Mouse (Mus musculus): ENCODE results near the gene Cdipt.

Cdipt gene

DNA sequence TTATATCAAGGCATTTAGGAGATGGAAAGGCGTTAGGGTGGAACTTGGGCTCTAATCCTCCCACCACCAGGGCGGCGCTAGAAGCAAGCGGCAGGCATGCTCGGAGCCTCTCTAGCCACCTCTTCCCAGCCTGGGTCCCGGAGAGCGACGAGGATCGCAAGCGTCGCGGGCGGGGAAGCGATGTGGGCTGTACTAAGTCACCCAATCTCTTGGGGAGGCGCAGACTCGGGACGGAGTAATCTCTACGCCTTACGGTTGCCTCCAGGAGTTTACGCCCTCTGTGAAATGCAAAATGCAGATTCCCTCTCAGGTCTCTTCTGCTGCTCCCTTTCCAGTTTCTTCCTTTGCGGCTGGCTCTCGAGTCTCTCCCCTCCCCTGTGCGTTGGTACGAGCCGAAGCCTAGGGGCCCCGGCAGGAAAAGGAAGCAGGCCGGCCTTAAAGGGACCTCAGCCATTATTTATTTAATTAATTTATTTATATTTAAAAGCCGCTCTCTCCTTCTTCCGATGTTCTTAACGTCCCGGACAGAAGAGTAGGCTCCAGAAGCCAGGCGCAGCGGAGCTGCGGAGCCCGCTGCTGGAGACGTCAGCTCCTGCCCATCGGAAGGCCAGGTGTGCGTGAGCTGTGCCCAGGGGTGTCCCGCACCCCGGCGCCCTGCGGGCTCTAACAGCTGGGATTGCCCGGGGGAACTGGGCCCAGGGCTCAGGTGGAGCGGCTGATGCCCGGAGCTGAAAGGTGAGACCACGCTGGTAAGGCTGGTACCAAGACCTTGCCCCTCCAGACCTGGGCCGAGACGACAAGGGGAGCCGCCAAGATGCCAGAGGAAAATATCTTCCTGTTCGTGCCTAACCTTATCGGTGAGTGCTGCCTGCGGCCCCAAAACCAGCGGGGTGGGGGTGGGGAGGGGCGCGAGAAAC is 494 bp downstream of the Cdipt start, which contains the start of gene Cdiptos:
Cdiptos (minus strand) TSS at position 149 of the 917 bp plus-strand sequence.
- DNase-seq (ENCODE audit: low spot score), result peak; percentile 93

DNA sequence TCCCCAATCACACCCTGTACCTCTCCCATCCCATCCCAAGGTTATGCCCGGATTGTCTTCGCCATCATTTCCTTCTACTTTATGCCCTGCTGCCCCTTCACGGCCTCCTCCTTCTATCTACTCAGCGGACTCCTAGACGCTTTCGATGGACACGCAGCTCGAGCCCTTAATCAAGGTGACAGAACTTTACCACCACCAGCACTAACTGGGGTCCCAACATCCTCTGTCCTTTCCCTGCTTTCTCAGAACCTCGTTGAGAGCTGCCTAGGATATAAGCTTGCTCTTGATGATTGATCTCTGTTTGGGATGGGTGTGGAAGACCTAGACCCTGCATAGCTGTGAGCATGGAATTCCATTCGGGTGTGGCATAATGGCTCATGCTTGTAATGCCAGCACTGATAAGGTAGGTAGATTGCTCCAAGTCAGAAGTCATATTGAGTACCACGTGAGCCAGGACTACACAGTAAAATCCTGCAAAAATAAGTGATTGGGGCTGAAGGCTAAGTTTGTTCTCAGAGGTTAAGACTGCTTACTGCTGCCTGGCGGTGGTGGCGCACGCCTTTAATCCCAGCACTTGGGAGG is 1.3 kb downstream of the Cdipt start:
- DNase-seq (ENCODE audit: low spot score), result no peak

DNA sequence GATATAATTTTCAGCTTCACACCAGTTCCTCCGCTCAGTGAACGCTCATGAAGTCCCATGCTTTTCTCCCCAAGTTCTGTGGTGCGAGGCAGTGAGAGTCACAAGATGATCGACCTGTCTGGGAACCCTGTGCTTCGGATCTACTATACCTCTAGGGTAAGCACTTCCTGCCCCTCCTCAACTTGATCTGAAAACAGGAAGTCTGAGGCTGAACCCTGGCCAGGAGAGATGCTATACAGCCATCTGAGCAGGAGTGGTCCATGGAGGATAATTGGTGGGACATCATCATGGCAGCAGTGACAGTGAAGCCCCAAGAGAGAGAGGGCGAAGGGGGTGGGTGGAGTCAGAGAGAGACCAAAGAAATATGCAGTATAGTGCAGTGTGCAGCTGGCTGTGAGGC is 3.1 kb downstream of the Cdipt start:
- no peak for DNase-seq (ENCODE audit: low spot score)

DNA sequence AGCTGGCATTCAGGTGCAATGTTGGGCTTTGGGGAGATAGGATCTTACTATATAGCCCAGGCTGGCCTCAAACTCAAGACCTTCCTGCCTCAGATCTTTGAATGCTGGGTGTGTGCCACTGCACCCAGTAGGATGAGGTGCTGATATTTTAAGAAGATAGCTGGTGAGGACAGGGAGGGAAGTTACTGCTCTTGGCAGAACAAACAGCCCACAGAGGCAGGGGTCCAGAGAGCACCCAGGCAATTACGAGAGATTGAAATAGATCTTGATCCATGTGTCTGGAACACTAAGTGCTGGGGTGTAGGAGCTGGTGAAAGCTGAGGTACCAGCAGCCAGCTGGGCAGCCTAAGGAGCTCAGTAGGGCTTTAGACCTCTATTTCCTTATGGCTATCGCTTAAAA is 5.9 kb downstream of the Cdipt start:
- no peak for DNase-seq (ENCODE audit: low spot score)

DNA sequence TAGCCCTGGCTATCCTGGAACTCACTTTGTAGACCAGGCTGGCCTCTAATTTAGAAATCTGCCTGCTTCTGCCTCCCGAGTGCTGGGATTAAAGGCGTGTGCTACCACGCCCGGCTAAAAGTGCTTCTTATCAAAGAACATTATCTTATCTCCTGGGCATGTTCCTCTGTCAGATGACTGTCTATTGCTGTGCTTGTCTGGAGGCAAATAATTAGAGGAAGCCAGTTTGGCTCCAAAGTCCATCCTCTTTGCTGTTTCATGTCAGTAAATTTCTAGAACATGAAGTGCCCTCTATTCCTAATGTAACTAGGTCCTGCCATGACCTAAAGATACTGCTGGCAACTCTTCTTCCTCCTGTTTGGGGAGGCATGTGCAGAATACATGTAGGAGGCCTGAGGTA is 6.3 kb downstream of the Cdipt start:
- no peak for DNase-seq (ENCODE audit: low spot score)

DNA sequence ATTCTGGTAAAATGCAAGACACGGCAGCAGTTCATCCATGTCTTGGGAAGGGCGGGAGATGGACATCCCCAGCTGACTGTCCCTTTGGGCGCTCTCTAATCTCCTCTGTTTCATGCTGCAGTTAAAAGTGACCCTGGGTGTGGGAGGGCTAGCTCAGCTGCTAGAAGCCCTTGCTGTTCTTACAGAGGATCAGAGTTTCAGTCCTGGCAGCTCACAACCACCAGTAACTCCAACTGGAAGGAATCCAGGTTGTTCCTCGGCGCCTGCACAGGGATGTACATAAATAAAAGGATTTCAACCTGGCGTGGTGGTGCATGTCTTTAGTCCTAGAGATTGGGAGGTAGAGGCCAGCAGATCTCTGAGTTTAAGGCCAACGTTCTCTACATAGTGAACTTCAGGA is 7.4 kb downstream of the Cdipt start:
- no peak for DNase-seq (ENCODE audit: low spot score)

DNA sequence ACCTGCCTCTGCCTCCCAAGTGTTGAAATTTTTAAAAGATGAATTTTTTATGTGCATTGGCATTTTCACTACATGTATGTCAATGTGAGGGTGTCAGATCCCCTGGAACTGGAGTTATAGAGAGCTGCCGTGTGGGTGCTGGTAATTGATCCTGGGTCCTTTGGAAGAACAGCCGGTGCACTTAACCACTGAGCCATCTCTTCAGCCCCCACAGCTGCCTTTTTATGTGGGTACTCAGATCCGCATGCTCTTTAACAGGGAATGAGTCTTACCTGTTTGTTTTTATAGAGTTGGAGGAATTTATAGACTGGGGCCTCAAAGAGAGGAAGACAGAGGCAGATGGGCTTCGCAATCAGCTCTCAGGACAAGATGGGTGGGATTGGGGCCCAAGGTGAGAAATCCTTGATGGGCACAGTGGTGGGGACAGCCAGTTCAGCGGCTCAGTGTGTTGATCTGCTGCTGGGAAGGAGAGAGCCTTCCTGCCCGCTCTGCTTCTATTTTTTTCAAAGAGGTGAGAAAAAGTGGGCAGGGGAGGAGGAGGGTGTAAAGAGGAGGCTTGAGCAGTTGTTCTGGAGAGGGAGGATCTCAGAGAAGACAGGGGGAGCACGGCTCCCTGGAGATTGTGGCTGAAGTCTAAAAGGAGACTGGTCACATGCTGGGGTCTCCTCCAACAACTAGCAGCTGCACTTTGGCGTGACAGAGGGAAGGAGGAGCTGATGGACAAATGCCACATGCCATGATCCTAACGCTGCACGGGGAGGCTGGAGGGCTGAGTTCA is 9.1 kb downstream of the Cdipt start:
- no peak for DNase-seq (ENCODE audit: low spot score)

DNA sequence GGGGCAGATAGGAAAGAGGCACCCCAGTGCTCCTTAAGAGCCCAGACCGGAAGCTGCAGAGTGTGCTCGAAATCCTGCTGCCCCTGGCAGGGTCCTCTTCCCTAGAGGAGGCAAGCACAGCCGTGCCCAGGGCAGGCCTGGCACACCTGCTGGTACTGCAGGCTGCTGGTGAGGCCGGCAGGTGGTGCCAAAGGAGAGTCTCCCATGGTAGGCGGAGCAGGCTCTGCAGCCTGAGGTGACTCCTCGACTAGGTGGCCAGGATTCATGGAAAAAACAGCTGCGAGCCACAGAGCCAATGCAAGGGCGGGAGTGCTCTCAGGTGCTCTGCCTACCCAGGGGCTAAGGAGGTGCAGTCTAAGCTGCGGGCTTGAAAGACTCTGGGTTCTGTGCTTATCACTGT is 10.6 kb downstream of the Cdipt start:
- no peak for DNase-seq (ENCODE audit: low spot score)

DNA sequence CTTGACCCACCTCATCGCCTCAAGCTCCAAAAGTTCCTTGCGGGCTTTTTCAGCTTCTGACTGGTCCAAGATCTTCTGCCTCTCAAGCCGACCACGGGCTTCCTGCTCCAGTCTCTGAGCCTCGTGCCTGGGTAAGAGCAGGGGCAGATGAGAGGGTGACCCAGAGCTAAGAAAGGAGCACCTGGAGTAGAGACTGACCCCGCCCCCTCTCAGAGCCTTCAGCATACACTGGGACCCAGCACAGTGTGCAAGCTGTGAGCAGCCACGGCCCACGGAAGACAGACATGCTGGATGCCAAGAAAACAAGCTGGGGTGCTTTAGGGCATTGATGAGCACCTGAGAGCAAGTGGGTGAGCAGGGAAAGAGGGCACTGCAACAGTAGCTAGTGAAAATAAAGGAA is 13.1 kb downstream of the Cdipt start:
- DNase-seq (ENCODE audit: low spot score), result no peak

DNA sequence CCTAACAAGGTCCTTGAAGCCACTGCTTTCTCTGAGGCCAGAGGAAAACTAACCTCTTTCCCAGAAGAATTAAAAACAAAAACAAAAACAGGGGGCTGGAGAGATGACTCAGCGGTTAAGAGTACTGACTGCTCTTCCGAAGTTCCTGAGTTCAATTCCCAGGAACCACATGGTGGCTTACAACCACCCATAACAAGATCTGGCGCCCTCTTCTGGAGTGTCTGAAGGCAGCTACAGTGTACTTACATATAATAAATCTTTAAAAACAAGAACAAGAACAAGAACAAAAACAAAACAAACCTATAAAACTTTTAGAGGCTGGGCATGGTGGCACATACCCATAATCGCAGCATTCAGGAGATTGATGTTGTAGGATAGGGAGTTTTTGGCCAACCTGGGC is 20.7 kb downstream of the Cdipt start:
- DNase-seq (ENCODE audit: low spot score), result no peak

DNA sequence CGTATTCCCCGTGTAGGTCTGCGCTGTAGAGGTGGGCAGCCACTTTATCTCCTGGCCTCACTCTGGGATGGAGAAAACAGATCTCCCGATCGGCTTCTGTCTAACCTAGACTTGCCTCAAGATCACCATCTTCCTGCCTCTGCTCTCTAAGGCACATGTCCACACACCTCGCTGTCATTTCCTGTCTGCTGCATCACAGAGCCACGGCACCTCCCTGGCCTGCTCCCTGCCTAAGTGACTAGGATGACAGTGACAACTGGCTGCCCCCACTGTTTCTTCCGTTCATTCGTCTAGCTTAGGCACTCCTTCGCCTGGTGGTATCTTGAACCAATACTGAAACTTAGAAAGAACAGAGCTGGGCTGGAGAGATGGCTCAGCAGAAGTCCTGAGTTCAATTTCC is 23.9 kb downstream of the Cdipt start:
- DNase-seq (ENCODE audit: low spot score), result no peak

DNA sequence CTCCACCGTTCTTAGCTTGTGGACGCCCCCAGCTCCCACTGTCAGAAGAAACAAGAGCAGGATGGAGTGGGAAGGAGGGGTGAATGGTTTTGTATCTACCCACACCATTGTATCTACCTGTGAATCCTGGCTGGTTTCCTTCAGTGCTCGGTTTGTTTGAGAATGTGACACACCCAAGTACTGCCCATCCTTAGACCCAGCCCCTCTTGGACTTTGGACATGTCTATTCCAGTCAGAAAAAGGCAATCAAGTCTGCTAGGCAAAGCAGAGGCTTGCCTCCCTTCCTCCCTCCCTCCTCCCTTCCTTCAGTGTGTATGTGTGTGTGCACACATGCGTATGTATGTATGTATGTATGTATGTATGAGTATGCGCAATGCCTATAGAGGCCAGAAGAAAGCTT is 27.9 kb downstream of the Cdipt start:
- no peak for DNase-seq (ENCODE audit: low spot score)

DNA sequence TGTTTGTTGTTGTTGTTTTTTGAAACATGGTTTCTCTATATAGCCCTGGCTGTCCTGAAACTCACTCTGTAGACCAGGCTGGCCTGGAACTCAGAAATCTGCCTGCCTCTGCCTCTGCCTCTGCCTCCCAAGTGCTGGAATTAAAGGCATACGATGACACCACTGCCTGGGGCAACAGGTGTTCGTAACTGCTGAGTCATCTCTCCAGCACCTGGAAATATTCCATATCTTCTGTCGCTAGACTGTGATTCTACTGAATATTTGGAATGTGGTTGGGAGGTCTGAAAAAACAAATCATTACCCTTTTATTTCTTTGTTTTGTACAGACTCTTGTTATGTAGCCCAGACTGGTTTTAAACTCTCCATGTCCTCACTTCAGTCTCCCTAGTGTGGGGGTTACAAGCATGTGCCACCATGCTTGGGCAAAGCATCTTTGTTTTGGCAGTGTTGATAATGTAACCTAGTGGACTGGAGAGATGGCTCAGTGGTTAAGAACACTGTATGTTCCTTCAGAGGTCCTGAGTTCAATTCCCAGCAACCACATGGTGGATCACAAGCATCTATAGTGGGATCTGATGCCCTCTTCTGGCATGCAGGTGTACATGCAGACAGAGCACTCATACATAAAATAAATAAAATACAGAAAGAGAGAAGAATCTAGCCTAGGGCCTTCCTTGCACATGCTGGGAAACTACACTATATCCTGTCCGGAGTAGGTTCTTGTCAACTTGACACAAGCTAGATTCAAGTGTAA is 28.6 kb downstream of the Cdipt start:
- no peak for DNase-seq (ENCODE audit: low spot score)

DNA sequence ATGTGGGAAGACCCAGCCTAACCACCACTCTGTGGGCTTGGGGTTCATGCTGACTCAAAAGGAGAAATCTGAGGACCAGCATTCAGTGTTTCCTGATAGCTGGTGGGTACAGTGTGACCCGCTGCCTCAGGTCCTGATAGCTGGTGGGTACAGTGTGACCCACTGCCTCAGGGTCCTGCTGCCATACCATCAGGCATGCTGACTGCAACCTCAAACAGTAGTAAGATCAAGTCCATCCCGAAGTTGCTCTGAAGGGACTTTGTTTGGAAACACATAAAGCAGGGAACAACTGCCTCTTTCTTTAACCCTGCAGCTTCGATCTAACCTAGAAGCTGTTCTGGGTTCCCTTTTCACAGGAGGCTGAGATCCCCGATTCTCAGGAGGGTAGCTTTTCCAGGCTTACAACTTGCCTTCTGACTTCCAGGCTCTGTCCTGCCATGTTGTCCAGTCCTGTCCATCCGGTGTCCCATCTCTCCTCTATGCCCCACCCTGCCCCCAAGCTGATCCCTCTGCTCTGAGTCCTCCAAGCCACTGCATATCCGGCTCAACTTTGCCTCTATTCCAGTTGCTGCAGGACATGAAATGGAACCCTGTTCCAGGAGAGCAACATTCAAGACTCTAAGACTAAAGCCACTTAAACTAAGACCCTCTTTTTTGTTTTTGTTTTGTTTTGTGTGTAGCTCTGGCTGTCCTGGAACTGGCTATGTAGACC is 31.8 kb downstream of the Cdipt start:
- DNase-seq (ENCODE audit: low spot score), result no peak

DNA sequence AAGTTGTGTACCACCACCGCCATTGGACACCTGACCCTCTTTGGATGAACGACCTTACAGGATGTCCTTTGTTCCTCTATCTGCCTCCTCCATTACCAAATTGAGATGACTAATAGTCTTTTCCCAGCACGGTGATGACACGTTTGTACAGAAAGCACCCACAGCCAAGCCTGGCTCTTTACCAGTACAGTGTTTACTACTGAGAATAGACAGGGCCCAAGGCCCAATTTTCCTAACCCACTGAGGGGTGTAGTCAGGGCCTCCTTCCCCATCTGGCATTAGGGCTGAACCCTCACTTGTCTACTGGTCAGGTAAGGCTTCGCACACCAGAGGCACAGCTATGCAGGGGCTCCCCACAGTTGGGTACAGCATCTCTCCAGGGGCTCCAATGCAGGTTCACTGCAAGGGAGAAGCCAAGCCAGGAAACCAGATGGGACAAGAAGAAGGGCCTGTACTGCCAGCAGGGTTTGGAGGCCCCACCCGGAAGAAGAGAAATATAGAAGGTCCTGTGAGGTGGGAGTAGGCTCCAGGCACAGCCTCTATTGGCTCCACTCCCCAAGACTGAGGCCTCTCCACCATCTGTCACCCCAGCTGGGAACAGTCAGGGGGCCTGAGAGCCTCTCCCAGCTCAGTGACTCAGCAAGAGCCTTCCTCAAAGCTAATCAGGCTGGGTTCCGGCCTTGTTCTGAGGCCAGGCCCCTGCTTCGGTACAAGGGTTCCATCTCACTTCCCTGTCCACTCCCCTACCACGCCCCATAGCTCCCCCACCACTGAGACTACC is 32.7 kb downstream of the Cdipt start:
- DNase-seq (ENCODE audit: low spot score), result peak; percentile 76

DNA sequence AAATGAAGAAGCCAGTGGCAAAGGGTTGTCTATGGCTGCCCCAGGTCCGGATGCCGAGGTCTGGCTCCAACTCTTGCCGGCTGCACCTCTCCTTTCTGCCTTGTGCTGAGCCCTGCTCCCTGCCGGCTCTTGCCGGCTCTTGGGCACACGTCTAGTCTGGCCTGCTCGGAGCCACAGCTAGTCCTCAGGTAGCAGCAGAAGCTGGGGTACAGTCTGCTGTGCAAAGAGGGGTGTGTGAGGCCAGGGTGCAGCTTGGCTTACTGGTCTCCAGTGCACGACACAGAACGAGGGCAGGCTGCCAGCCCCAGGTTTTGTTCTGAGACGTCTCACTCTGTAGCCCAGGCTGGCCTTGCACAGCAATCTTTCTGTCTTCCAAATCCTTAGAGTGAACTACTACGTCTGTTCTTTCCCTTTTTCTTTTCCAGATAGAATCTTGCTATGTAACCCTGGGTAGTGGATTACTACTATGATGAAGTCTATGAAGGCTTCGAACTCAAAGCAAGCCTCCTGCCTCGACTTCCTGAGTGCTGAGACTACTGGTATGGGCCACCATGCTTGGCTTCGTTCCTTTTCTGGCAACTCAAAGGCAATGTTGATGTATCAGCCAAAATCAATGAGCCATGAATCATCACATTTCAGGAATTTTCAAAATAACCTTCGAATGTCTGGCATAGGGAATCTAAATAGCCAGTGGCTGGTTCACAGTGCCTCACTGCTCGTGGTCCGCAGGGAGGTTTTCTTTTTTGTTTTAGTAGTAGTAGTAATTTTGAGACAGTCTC is 33.8 kb downstream of the Cdipt start:
- DNase-seq (ENCODE audit: low spot score), result no peak

DNA sequence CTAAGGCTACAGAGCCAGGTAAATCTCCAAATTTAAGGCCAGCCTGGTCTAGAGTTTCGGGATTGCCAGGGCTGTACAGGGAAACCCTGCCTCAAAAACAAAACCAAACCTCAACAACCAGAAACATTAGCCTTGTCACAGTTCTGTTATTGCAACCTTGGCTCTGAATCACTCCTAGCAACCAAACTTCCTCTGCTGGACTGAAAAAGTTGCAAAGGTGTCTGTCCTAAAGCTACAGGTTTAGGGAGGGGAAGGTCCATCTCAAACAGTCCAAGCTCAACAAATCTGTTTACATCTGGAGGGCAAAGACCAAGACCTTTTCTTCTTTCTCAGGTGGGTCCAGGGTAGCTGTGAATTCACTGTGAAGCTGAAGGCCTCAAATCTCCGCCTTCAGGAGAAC is 35.3 kb downstream of the Cdipt start:
- DNase-seq (ENCODE audit: low spot score), result no peak

DNA sequence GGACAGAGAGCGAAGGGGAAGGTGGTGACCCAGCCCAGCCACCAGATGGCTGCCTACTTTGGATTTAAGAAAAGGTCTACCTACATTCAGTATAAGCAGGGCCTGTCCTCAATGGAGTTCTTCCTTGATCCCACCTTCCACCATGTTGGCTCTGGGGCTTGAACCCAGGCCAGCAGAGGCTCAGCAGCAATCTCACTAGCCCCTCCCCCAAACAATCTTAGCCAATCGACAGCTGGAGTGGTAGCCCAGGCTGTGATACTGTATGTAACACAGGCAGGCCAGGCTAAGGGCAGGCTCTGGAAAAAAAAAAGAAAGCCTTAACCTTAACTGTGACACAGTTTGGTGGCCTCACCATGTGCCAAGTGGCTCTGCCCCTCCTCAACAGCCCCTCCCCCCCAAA is 36.0 kb downstream of the Cdipt start:
- DNase-seq (ENCODE audit: low spot score), result no peak

DNA sequence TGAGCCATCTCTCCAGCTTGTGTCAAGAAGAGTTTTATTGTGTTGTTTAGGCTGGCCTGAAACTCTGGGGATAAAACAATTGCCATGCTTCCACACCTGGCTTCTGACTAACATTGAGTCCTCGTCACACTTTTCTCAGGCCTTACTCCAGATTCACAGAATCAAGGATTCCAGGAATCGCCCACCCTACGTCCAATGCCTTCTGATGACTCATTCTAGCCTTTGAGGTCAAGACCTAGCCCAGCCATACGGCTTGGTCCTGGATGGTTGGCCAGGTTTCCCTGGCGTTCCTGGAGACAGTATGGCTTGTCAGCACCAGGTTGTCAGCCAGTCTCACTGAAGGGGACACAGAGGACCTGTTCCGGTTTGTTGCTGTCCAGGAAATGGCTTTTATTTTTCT is 36.7 kb downstream of the Cdipt start:
- no peak for DNase-seq (ENCODE audit: low spot score)

DNA sequence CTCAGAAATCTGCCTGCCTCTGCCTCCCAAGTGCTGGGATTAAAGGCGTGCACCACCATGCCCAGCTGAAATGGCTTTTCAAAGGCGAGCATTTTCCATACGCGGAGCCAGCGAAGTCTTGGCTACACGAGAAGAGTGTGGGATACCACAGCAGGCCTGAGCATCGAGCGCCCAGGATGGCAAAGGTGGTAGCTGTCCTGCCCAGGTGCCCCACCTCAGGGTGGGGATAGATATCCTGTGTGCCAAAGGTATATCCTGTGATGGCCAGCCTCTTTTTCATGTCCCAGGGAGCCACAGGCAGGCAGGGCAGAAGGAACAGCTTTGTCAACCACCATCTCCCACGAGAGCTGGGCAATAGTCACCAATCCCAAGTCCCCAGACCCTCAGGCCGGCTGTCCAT is 37.1 kb downstream of the Cdipt start:
- no peak for DNase-seq (ENCODE audit: low spot score)

Data from testis, postnatal 14 days (tissue).